Mouse (Mus musculus) brain, adult 2 months (tissue): ENCODE data around the gene Fxyd1.

Source experiments
- DNase-seq: peaks from one replicate; pipeline ENCODE4 v3.0.0; 2011; ENCODE audit warnings: low read depth, low spot score

Fxyd1 gene

DNA sequence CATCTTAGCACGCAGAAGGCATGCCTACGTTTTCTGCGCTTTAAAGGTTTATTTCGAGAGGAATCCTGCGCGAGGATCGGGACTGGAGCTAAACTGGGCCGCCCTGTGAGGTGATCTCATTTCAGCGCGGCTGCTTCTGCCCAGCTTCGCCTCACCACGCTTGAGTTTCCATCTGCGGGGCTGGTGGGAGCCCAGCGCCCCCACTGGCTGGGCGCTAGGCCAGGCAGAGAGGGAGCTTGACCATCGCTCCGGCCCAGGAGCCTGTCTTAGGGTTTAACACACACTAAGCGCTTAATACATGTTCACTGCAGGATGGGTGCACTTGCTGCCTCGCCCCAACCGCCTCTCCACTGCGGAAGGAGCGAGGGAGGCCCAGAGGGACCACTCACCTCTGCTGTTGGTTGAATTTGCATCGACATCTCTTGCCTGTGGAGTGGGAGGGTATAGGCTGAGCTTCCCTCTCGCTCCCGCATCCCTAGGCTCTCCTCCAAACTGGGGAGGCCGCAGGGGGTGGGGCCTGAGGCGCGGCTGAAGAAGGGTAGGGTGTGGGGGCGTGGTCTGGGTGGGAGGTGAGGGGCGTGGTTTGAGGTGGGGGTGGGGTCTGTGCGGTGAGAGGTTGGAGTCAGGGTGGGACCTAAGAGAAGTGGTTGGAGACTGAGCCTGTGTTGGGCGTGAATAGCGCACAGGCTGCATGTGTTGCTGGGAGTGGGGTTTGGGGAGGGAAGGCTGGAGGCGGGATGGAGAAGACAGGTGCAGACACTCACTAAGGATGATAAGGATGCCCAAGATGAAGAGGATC lies 4.2 kb downstream of the Fxyd1 start:
- peak; percentile 85 for DNase-seq

DNA sequence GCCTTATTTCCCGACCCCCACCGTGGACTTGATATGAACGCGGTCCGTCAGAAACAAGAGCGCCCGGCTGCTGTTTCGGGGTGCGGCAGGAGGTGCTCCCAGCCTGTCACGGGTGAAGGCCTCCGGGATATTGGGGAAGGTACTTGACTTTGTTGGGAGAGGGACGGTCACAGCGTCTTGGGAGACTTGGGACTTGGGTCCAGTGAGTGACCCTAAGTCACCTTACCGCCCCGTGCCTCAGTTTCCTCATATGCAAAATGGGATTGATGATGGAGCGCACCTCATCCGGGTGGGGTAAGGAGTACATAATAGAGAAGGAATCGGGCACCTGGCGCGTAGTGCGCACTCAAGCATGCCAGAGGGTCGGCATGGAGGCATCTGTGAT lies 4.8 kb downstream of the Fxyd1 start:
- no peak for DNase-seq

DNA sequence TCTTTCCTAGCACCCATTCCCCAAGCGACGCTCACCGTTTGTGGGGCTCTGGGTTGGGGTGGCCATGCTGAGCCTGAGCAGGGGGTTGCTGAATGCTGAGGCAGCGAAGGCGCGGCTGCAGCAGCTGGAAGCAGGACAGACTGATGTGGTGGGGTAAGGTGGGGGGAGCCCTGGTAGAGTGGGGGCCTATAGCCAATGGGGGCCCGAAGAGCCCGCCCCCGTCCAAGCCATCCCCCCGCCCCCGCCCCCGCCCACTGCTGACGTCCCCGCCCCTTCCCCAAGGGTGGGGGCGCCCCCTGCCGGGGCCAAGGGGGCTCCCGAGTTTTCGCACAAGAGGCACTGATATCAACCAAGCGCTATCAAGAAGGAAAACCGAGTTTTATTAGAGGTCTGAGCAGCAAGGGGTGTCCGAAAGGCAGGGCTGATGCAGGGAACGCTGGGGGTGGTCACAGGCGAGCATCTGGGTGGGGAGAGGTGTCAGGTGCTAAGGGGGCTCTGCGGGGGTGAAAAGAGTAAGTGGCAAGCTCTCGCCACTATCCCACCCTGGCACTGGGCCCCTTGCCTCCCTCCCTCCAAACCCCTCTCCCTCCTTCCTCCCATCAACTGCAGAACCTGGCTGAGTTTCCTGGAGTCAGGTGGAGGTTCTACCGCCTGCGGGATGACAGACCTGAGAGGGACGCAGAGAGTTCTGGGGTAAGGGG lies 5.5 kb downstream of the Fxyd1 start, which contains the start of gene Fxyd7:
TSS of gene Fxyd7 (minus strand) at position 147 of the 701 bp plus-strand sequence.
- peak; percentile 35 for DNase-seq

DNA sequence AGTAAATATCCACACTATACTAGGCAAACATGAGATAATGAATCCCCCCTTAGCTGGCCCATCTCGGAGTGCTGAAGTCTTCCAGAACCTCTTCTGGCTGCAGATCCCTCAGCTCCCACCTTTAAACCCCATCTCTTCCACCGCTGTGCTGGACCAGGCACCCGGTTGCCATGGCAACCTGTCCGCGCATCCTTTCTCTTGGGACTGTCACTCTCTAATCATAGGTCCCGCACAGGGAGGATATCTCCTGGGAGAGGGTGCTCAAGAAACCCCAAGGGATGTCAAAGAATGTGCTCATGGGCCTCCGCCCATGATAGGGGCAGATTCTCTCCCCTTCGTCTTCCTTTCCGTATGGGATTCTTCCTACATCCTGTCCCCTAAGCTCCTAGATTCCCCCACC lies 6.1 kb downstream of the Fxyd1 start:
- DNase-seq: peak; percentile 73

DNA sequence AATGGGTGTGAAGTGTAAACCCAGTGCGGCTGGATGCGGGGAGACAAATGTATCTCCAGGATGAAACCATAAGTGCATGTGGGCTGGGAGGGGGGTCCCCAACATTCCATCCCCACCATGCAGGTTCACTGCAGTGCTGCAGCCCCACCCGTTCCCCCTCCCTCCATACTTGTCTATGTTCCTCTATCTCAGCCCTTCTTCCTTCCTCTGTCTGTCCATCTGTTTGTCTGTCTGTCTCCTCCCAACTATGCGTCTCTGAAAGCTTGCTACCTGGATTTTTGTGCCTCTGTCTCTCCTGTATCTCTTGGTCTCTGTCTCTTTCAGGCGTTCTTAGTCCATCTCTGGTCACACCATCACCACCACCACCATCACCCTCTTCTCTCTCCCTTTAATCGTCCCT lies 6.5 kb downstream of the Fxyd1 start:
- DNase-seq: no peak

DNA sequence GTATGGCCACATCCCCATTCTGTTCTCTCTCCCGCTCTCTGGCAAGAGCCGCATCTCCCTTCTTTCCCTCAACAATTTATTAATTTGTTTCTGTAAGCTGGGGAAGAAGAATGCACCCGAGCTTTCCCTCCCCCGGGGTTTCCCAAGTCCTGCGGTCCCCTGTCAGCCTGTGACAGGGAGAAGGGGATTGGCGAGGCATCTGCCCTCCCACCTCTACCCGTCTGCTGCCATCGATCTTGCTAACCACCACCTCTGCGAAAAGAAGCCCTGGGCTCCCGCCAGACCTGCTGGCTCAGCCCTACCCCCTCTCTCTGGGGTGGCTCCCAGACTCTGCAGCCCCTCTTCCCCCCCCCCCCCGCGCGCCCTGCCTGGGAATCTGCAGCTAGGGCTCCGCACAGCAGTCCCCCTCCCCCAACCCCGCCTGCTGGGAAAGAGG lies 7.1 kb downstream of the Fxyd1 start:
- peak; percentile 77 for DNase-seq

DNA sequence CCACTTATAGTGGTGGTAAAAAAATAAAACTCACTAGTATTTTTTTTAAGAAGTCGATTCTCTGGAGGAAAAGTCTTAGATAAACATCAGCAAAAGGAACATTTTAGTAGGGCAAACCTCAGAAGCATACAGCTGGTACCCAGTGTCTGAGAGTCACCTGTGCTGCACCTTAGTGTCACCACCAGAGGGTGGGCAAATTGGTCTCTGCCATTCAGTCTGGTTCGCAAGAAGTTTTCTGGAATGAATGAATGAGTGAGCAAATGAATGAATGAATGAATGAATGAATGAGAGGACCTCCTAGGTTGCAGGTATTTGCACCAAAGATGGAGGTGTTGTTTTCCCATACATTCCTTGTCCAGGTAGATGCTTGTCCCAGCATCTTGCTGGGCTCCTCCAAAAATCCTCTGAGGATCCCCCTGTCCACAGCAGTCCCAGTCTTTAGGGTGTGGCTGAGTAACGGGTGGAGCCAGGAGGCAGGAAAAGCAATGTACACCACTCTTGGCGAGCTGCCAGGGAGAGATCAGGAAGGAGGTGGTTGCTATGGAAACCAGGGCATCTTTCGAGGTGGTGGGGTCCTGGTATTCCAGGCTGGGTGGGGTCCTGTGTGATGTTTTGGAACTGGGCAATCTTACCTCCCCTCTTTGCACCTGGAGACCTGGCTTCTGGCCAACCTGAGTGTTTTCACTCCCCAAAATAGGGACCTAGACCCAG lies 7.7 kb downstream of the Fxyd1 start:
- peak; percentile 68 for DNase-seq

DNA sequence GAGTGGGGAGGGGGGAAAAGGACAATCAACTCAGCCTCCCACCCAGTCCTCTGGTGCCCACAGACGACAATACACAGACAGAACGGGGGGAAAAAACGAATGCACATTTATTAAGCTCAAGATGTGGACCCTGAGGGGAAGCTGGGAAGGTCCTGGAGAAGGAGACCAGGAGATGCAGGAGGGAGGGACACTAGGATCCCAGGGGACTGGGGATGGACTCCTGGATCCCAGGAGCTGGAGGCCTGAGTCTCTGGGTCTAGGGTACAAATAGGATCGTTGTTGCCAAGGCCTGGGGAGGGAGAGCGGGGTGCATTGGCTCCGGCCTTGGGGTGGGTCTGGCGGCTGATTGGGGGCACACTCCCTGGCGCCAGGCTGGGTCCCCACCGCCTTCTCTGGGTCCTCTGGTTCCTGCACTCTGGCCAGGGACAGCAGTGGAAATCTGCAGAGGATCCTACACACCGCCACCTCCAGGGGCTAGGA lies 14.5 kb downstream of the Fxyd1 start, which contains the start of gene Fxyd5:
TSS of gene Fxyd5 (minus strand) at position 51 of the 480 bp plus-strand sequence.
- DNase-seq: no peak

DNA sequence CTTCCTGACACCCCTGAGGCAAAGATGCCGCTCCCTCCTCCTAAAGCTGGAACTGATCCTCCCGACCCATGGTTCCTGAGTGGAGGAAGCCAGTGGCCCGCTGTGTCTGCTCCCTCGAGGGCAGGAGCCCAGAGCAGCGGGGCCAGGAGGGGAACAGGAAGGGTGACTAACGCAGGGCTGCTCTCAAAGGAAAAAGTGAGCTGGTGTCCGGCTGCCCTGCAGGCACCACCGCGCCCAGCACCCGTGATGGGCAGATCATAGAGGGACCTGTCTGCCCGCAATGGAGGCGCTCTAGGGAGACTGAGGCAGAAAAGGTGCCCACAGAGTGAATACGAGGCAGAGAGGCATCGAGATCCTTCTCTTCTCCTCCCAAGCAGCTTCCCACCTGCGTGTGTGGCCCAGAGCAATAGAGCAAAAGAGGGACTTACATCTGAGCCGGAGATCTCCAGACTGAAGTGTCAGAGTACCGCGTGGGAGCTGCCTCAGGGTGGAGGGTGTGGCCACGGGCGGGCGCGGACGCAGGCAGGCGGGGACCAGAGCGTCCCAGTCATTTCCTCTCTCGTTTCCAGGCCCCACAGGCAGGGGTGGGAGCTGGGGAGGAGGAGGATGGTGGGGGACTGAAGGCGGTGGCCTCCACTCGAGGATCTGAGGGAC lies 15.2 kb downstream of the Fxyd1 start:
- DNase-seq: peak; percentile 27

DNA sequence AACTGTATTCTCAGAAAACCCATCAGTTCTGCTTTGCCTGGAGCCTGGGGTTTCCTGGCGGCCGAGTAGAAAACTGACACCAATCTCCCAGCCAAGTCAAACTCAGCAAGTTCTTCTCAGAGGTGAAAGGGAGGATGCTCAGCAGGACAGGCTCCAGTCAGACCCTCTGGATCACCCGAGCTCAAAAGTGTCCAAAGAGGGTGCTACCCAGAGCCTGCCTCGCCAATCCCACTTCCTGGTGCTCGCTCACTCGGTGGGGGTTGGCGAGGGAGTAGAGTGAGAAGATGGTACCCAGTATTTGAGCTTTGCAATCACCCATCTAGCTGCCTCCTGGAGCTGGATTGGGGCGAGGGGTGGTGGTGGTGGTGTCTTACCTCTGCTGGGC lies 16.0 kb downstream of the Fxyd1 start:
- no peak for DNase-seq

DNA sequence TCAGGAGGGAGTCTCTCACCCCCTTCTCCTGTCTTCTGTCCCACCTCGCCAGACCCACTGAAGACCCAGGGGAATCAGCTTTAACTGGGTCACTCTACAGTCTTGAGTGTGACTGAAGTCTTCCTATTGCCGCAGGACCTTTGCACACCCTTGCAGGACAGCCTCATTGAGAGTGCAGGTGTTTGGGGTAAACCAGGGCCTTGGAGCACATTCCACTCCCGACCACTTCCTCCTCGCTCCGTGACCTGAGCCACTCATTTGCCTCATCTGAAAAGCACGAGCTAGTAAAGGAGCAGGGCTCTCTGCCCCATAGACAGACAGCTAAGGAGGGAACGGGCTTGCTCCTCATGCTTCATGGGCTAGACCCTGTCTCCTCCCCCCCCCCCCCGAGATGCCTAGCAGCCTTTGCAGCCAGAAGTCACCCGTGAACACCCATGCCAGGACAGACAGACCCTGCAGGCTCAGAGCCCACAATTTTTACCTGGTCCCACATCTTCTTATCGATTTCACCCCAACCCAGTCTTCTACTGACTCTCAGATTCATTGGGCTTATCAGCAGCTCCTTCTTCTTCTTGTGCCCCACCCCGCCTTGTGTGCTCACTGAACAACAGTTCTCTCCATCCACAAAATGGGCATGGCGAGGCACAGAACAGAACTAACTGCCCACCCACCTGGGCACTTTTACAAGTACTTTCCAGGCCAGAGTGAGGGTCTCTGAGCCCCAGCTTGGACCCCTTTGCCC lies 16.5 kb downstream of the Fxyd1 start:
- no peak for DNase-seq

DNA sequence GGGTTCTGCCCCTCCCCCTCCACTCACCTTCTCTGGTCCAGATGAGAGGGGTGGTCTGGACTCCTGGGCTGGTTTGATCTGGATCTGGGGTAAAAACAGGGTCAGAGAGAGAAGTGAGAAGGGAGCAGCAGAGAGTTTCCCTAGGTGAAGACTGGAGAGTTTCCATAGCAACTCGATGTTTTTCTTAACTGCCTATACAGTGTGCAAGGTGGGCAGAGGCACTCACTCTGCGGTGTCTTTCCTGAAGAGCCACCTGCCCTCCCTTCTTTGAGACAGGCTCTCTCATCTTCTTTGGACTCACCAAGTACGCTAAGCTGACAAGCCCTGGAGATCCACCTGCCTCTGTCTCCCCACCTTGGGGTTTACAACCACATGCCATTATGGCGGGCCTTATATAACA lies 18.0 kb downstream of the Fxyd1 start:
- no peak for DNase-seq

DNA sequence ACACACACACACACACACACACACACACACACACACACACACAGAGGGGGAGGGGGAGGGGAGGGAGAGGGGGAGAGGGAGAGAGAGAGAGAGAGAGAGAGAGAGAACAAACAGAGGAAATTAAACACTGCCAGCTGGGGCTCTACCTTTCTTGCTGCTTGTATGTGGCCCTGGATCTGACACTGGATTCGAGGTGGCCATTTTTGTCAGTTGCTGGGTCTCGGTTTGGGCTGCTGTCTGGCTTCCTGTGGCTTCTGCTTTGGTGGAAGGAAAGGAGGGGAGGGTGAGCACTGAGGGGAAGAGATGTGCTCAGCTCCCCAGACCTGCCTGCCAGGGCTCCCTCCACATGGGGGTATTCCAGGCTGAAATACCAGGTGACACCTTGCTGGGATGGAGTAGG lies 19.3 kb downstream of the Fxyd1 start:
- no peak for DNase-seq

DNA sequence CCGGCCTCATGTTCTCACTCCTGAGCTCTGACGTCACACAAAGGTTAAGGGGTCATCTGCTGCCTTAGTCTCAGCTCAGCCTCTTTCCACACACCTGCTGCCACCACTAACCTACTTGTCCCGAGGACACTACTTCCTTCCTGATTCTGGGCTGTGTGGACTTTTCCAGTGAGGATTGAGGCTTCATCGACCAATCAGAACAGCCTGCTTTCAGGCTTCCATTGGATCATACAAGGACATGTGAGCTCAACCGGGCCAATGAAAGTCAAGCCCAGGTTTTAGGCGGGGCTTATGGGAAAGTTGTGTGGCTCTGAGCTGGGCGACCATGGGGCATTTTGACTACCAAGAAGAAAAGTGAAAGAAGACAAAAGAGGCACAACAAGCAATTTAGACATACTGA lies 20.1 kb downstream of the Fxyd1 start:
- DNase-seq: no peak

DNA sequence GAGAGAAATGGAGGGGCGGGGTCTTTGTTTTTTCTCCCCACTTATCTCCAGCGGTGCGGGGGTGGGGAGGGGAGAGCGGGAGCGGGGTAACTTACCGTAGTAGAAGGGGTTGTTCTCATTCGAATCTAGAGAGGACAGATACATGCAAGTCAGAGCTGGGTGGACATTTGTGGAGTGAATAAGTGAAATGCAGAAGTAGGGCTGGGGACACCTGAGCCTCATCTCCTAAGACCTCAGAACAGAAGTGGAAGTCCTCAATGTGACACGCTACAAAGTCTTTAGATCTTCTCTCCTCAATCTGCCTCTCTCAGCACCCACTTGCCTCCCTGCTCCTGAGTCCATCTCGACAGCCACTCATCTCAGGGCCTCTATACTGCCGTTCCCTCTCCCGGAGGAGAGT lies 21.7 kb downstream of the Fxyd1 start:
- DNase-seq: no peak

DNA sequence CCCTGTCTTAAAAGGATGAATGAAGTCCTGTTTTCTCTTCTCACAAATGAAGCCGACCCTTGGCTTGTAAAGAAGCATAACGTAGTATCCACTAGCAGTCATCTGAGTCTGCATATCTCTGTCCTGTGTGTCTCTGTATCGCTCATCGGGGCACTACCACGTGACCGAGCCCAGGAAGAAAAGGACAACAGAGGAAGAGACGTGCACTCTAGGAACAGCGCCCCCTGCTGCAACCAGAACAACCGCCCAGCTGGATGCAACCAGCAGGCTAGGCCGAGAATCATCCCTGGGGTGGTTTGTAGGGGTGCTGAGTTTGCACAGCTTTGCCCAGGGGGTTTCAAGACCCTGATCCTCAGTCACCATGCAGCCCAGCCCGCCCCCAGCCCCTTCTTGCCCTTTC lies 22.2 kb downstream of the Fxyd1 start:
- peak; percentile 31 for DNase-seq

DNA sequence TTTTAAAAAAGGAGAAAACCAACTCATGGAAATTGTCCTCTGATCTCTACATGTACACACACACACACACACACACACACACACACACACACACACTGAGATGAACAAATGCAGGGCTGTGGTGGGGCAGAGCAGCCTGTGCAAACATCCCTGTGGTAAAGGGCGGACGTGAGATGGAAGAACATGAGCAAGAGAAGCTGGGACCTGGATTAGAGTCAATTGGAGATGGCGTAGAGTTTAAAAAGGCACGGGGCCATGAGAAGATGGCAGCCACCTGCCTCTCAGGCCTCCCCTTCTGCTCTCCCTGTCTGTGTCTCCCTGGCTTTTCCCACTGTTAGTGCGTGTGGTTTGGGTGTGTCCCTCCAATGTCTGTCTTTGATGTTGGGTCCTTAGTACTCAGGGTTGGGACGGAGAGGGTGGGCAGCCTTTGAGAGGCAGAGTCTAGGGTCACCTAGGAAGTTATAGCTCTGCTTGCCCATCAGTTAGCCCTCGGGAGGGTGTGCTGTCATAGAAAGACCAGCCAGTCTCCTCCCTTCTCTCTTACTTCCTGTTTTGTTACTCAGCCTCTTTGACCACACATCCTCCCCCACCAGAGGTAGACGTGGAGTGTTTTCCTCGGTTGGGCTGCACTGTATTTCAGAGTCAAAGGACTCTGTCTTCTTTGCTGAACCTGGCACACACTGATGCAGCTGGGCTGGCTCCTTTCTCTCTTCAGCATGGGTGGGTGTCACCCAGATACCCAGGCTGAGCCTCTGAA lies 23.4 kb downstream of the Fxyd1 start:
- no peak for DNase-seq

DNA sequence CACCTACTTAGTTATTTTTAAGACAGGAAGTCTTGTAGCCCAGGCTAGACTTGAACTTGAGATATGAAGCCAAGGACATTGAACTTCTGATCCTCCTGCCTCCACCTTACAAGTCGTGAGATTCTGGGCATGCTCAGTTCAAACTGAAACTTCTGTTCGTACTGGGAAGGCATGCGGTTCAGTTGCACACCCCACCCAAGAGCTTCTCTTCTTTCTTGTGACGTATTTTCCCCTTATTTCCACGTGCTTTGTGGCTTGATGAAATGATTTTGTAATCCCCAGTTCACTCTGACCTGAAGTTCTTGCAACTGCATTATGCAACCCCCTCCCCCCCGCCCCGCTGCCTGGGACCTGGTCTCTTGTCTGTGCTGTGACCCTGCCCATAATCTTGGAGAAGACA lies 25.3 kb downstream of the Fxyd1 start:
- no peak for DNase-seq

DNA sequence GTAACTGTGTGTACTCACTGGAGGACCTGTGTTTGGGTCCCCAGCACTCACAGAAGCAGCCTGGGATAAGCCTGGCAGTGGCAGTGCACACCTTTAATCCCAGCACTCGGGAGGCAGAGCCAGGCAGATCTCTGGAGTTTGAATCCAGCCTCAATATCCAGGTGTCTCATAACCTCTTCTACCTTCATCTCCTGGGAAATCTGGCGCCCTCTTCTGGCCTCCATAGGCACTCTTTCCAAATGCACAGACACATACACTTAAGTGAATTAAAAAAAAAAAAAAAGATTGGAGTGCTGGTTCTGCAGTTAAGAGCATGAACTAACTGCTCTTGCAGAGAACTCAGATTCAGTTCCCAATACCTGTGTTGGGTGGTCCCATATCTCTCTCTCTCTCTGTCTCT lies 26.3 kb downstream of the Fxyd1 start:
- no peak for DNase-seq

DNA sequence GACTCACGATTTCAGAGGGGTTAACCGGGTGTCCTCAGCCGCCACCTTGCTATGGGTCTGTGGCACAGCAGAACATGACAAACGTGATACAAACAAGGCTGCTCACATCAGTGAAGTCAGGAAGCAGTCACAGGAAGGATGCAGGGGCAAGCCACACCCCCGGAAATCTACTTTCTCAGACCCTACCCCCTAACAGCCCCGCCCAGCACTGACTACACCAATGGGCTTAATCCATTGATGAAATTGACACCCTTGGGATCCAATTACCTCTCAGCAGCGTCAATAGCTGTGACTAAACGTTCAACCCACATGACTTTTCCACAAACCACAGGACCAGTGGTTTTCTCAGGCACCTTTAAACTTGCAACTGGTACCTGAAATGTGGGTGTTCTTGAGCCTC lies 28.4 kb downstream of the Fxyd1 start:
- DNase-seq: no peak
